Mouse (Mus musculus): ENCODE results near the gene Rdh1. TPM values are rescaled to one million over a fixed set of nuclear protein-coding genes. Genes with fewer than 3 reads are reported as not detected.

Gene Rdh1
- not detected in 2 replicates for polyA plus RNA-seq (2016; fragmentation: Nextera tagmentation; extraction: Ambion mirVana)

- WGBS = 78% methylated on average over 9 of the region's 9 CpGs
- H3K27me3 ChIP-seq (ENCODE audit: poor library complexity, severe bottlenecking) = no peaks in the 10 kb centered on the region
- H3K27ac ChIP-seq = no peak within 1 kb of the TSS
- H3K4me3 ChIP-seq = no peak within 1 kb of the TSS
- no peak for DNase-seq (ENCODE audit: extremely low spot score, low spot score)
- no peaks in the 10 kb centered on the region for H3K9me3 ChIP-seq
- H3K36me3 ChIP-seq (replicated peaks) = no peaks in the 10 kb centered on the region
- H3K4me1 ChIP-seq = 0 out of 2 replicates have a peak, but pooled peaks cover 6% of the 10 kb centered on the region
Observed at GRCm38 (mm10) chr10:127759181-127760110, at the start of gene Rdh1, which contains the start of gene Rdh16f1. Gene Rdh1, plus strand, starts transcription at chr10:127759721. Gene Rdh16f1, plus strand, starts transcription at chr10:127759787.

- Histone ChIP-seq H3K27ac (no peak overlapping the region), H3K4me1 (peaks cover 8% of the 10 kb centered on the region), H3K9me3 (no peaks in the 10 kb centered on the region), H3K36me3 (replicated peaks) (no peaks in the 10 kb centered on the region), H3K4me3 (no peak overlapping the region), H3K27me3 (ENCODE audit: poor library complexity, severe bottlenecking) (no peaks in the 10 kb centered on the region)
- WGBS = 84% methylated on average over 13 of the region's 13 CpGs
- no peak for DNase-seq (ENCODE audit: extremely low spot score, low spot score)
Observed at GRCm38 (mm10) chr10:127710331-127710730, 49.2 kb upstream of the Rdh1 start.

- Histone ChIP-seq H3K9me3 (no peaks in the 10 kb centered on the region), H3K4me1 (peaks cover 14% of the 10 kb centered on the region), H3K27me3 (ENCODE audit: poor library complexity, severe bottlenecking) (peaks cover 5% of the 10 kb centered on the region; the same call in 1 of the 2 replicates), H3K36me3 (replicated peaks) (peaks cover 5% of the 10 kb centered on the region), H3K4me3 (no peak overlapping the region), H3K27ac (no peak overlapping the region)
- 67% methylated on average over 6 of the region's 6 CpGs for WGBS
- no peak for DNase-seq (ENCODE audit: extremely low spot score, low spot score)
Observed at GRCm38 (mm10) chr10:127712736-127713135, 46.8 kb upstream of the Rdh1 start.

GRCm38 (mm10) chr10:127721671-127722418 lies 37.7 kb upstream of the Rdh1 start:
- peak overlapping the region; percentile 53 for H3K27ac ChIP-seq
- H3K4me3 ChIP-seq = peak overlapping the region; percentile 33
- peaks cover 88% of the 10 kb centered on the region for H3K27me3 ChIP-seq (ENCODE audit: poor library complexity, severe bottlenecking)
- DNase-seq (ENCODE audit: extremely low spot score, low spot score) = no peak
- peaks cover 49% of the 10 kb centered on the region for H3K4me1 ChIP-seq
- no peaks in the 10 kb centered on the region for H3K9me3 ChIP-seq
- 13% methylated on average over 20 of the region's 20 CpGs for WGBS
- H3K36me3 ChIP-seq (replicated peaks) = no peaks in the 10 kb centered on the region

- H3K27ac ChIP-seq = no peak within 1 kb of the TSS
- peaks cover 31% of the 10 kb centered on the region for H3K4me1 ChIP-seq
- 79% methylated on average over 3 of the region's 3 CpGs for WGBS
- H3K9me3 ChIP-seq = no peaks in the 10 kb centered on the region
- no peak within 1 kb of the TSS for H3K4me3 ChIP-seq
- DNase-seq (ENCODE audit: extremely low spot score, low spot score) = no peak
- no peaks in the 10 kb centered on the region for H3K36me3 ChIP-seq (replicated peaks)
- H3K27me3 ChIP-seq (ENCODE audit: poor library complexity, severe bottlenecking) = peaks cover 97% of the 10 kb centered on the region
Observed at GRCm38 (mm10) chr10:127724178-127724577, 35.3 kb upstream of the Rdh1 start, which contains the start of gene Tac2. Gene Tac2, plus strand, starts transcription at chr10:127724478.

- WGBS = 82% methylated on average over 4 of the region's 4 CpGs
- peaks cover 36% of the 10 kb centered on the region for H3K4me1 ChIP-seq
- H3K9me3 ChIP-seq = no peaks in the 10 kb centered on the region
- H3K27ac ChIP-seq = no peak overlapping the region
- DNase-seq (ENCODE audit: extremely low spot score, low spot score) = no peak
- peaks cover 97% of the 10 kb centered on the region for H3K27me3 ChIP-seq (ENCODE audit: poor library complexity, severe bottlenecking)
- H3K4me3 ChIP-seq = no peak overlapping the region
- no peaks in the 10 kb centered on the region for H3K36me3 ChIP-seq (replicated peaks)
Observed at GRCm38 (mm10) chr10:127725136-127725535, 34.4 kb upstream of the Rdh1 start.

GRCm38 (mm10) chr10:127728437-127728836 lies 31.1 kb upstream of the Rdh1 start:
- no peak overlapping the region for H3K27ac ChIP-seq
- H3K9me3 ChIP-seq = no peaks in the 10 kb centered on the region
- H3K4me3 ChIP-seq = no peak overlapping the region
- 84% methylated on average over 8 of the region's 8 CpGs for WGBS
- no peak for DNase-seq (ENCODE audit: extremely low spot score, low spot score)
- peaks cover 20% of the 10 kb centered on the region for H3K4me1 ChIP-seq
- peaks cover 97% of the 10 kb centered on the region for H3K27me3 ChIP-seq (ENCODE audit: poor library complexity, severe bottlenecking)
- no peaks in the 10 kb centered on the region for H3K36me3 ChIP-seq (replicated peaks)

- Histone ChIP-seq H3K9me3 (peaks cover 5% of the 10 kb centered on the region; the same call in 1 of the 2 replicates), H3K4me1 (peaks cover 24% of the 10 kb centered on the region), H3K36me3 (replicated peaks) (no peaks in the 10 kb centered on the region), H3K4me3 (no peak overlapping the region), H3K27me3 (ENCODE audit: poor library complexity, severe bottlenecking) (peaks cover 93% of the 10 kb centered on the region), H3K27ac (no peak overlapping the region)
- DNase-seq (ENCODE audit: extremely low spot score, low spot score) = no peak
- WGBS = 65% methylated on average over 11 of the region's 11 CpGs
Observed at GRCm38 (mm10) chr10:127730285-127730932, 29.1 kb upstream of the Rdh1 start.

- H3K27ac ChIP-seq = no peak overlapping the region
- no peaks in the 10 kb centered on the region for H3K36me3 ChIP-seq (replicated peaks)
- H3K27me3 ChIP-seq (ENCODE audit: poor library complexity, severe bottlenecking) = peaks cover 89% of the 10 kb centered on the region
- H3K4me3 ChIP-seq = no peak overlapping the region
- no peak for DNase-seq (ENCODE audit: extremely low spot score, low spot score)
- H3K4me1 ChIP-seq = peaks cover 24% of the 10 kb centered on the region
- whole genome bisulfite sequencing = 23% methylated on average over 9 of the region's 9 CpGs
- H3K9me3 ChIP-seq = peaks cover 5% of the 10 kb centered on the region; the same call in 1 of the 2 replicates
Observed at GRCm38 (mm10) chr10:127730933-127731310, 28.6 kb upstream of the Rdh1 start.

GRCm38 (mm10) chr10:127731397-127731796 lies 28.1 kb upstream of the Rdh1 start:
- Histone ChIP-seq H3K36me3 (replicated peaks) (no peaks in the 10 kb centered on the region), H3K27me3 (ENCODE audit: poor library complexity, severe bottlenecking) (peaks cover 87% of the 10 kb centered on the region), H3K9me3 (peaks cover 5% of the 10 kb centered on the region; the same call in 1 of the 2 replicates), H3K4me1 (peaks cover 24% of the 10 kb centered on the region), H3K4me3 (no peak overlapping the region), H3K27ac (no peak overlapping the region)
- no peak for DNase-seq (ENCODE audit: extremely low spot score, low spot score)
- 48% methylated on average over 5 of the region's 5 CpGs for WGBS

- Histone ChIP-seq H3K4me3 (no peak overlapping the region), H3K27me3 (ENCODE audit: poor library complexity, severe bottlenecking) (peaks cover 59% of the 10 kb centered on the region), H3K9me3 (peaks cover 5% of the 10 kb centered on the region; the same call in 1 of the 2 replicates), H3K36me3 (replicated peaks) (no peaks in the 10 kb centered on the region), H3K27ac (no peak overlapping the region), H3K4me1 (peaks cover 29% of the 10 kb centered on the region)
- DNase-seq (ENCODE audit: extremely low spot score, low spot score) = no peak
- WGBS = 58% methylated on average over 5 of the region's 5 CpGs
Observed at GRCm38 (mm10) chr10:127734434-127734833, 25.1 kb upstream of the Rdh1 start.

- Histone ChIP-seq H3K27ac (no peak overlapping the region), H3K4me1 (peaks cover 25% of the 10 kb centered on the region), H3K4me3 (no peak overlapping the region), H3K36me3 (replicated peaks) (peaks cover 4% of the 10 kb centered on the region), H3K9me3 (peaks cover 5% of the 10 kb centered on the region; the same call in 1 of the 2 replicates), H3K27me3 (ENCODE audit: poor library complexity, severe bottlenecking) (peaks cover 41% of the 10 kb centered on the region)
- no peak for DNase-seq (ENCODE audit: extremely low spot score, low spot score)
- WGBS = 79% methylated on average over 2 of the region's 2 CpGs
Observed at GRCm38 (mm10) chr10:127736266-127736665, 23.3 kb upstream of the Rdh1 start.
